Mouse (Mus musculus): ENCODE data around the gene Prkn.

Prkn gene

GRCm38 (mm10) chr17:11736531-11736930 lies 896.3 kb downstream of the Prkn start:
- DNase-seq (ENCODE audit: low spot score in 2 of 2) = no peak

DNA sequence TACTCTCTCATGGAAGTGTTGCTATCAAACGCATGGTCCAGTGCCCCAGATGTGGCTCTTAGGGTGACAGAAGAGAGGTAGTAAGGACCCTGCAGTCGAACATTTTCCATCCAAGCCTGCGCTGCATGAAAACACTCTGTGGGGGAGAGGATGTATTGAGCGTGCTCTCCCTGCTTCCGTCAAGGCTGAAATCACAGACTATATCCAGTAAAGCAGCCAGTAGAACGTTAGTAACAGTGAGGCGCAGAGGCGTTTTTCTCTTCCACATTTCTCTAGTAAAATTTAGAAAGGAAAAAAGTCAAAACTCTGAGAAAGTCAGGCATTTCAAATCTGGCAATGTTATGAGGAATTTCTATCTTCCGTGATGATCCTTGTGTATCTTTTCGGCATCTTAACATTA lies 897.7 kb downstream of the Prkn start:
- no peak for DNase-seq (ENCODE audit: low spot score in 2 of 2)

- DNase-seq (ENCODE audit: low spot score in 2 of 2) = no peak
Observed at GRCm38 (mm10) chr17:11740716-11741115, 900.5 kb downstream of the Prkn start.

DNA sequence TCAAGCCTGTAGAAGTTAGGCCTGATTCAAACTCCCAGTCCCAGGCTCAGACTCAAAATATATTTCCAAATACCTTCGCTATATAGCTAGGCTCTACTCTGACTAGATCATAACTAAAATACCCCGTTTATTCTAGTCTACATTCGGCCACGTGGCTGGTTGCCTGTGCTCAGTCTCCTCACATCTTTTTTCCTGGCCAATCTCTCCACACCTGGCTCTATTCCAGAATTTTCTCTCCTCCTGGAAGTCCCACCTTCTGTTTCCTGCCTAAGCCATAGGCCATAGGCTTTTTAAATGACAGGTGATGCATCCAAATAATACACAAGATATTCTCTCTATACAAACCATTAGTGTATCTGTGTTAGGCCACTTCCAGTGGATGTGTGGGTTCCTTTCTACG lies 901.0 kb downstream of the Prkn start:
- no peak for DNase-seq (ENCODE audit: low spot score in 2 of 2)

- no peak for DNase-seq (ENCODE audit: low spot score in 2 of 2)
Observed at GRCm38 (mm10) chr17:11751251-11751650, 911.1 kb downstream of the Prkn start.

DNA sequence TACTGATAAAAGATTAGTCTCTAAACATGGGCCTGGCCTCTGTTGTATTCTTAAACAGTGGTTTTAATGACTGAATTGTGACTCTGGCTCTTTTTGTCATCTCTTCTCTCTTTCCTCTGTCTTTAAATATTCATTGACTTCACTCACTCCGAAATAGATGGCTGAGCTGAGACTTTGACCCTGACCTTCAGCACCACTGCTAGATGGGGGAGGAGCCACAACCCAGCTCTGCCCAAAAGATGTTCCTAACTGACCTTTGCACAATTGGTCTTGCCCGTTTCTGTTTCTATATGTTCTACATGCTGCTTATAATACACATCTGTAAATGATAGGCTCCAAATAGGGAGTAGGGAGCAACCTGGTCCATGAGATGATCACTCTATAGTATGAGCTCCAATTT lies 912.5 kb downstream of the Prkn start:
- no peak for DNase-seq (ENCODE audit: low spot score in 2 of 2)

GRCm38 (mm10) chr17:11765117-11765516 lies 924.9 kb downstream of the Prkn start:
- DNase-seq (ENCODE audit: low spot score in 2 of 2) = no peak

DNA sequence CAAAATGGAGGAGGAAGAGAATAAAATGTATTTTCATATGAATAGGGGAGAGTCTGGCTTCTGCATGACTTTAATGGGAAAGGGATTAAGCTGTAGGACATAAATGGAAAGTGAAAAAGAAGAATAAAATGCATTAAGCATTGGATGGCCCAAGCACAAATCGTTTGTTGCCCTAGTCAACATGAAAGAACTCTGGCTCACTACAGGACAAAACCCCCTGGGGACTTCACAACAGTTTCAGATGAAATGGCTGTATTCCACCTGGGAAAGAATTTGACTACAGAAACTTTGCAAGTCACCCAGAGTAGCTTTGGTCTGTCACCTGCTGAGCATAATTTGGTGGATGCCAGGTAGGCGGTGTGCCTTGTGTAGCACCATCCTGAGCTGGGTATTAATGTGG lies 925.4 kb downstream of the Prkn start:
- no peak for DNase-seq (ENCODE audit: low spot score in 2 of 2)

- no peak for DNase-seq (ENCODE audit: low spot score in 2 of 2)
Observed at GRCm38 (mm10) chr17:11767301-11767700, 927.1 kb downstream of the Prkn start.

DNA sequence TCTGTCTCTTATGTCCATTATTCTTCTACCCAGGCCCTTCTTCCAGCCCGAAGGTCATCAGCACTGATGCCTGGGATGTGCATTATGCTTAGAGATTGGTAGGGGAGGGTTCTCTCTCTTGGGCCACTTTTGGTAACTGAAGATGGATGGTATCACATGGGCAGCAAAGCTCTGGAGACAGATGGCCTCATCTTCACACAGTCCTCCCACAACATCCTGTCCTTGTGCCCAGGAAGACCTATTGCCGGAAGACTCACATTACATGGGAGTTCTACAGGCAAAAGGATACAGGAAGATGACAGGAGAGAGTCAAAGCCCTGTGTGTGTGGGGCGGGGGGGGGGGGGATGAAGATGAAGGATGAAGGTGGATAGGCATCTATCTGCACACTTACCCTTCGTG lies 928.2 kb downstream of the Prkn start:
- no peak for DNase-seq (ENCODE audit: low spot score in 2 of 2)

- DNase-seq (ENCODE audit: low spot score in 2 of 2) = no peak
Observed at GRCm38 (mm10) chr17:11768971-11769370, 928.8 kb downstream of the Prkn start.

GRCm38 (mm10) chr17:11769513-11769912 lies 929.3 kb downstream of the Prkn start:
- no peak for DNase-seq (ENCODE audit: low spot score in 2 of 2)

- DNase-seq (ENCODE audit: low spot score in 2 of 2) = no peak
Observed at GRCm38 (mm10) chr17:11779547-11779946, 939.4 kb downstream of the Prkn start.

DNA sequence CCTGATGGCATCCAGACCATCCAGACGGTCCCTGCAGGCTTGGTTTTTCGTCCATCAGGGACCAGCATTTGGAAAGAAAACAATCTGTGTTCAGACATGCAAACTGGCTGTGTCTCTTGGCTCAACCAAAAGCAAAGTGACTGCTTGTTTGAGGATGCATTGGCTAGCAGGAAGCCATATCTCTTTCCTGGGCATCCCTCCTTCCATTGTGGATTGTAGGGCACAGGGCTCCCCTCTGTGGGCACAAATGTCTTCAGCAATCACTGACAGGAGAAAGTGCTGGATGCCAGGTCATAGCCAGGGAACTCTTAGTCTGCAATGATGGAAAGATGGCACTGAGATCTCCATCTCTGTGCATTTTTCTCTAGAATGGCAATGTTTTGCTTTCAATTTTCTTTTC lies 939.8 kb downstream of the Prkn start:
- no peak for DNase-seq (ENCODE audit: low spot score in 2 of 2)

GRCm38 (mm10) chr17:11780805-11781481 lies 940.8 kb downstream of the Prkn start:
- no peak for DNase-seq (ENCODE audit: low spot score in 2 of 2)

DNA sequence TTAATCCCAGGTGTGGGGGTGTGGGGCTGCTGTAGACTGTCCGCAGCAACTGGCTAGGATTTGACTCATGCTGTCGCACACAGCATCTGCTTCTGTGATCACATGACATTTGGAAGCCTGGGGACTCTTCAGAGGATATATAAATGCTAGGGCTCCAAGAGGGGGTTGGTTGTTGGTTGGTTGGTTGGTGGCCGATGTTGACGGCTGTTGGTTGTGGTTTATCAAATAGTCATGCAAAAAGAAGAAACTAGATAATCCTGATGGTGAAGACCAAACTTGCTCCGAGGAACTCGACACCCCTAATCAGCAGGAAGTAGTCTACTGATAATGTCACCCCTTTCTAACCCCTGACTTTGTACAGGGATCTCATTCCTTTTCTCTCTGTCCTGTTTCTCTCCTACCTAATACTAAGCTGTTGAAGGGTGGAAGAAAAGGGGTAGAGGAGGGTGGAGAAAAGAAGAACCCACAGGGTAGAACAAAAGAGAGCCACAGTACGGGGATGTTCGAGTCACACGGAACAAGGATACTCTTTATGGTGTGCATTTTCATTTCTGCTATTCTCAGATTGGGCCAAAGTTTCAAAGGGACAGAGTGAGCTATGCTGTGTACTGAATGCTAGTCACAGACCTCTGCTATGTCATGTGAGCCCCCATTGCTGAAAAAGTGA lies 948.2 kb downstream of the Prkn start:
- DNase-seq (ENCODE audit: low spot score in 2 of 2) = no peak

DNA sequence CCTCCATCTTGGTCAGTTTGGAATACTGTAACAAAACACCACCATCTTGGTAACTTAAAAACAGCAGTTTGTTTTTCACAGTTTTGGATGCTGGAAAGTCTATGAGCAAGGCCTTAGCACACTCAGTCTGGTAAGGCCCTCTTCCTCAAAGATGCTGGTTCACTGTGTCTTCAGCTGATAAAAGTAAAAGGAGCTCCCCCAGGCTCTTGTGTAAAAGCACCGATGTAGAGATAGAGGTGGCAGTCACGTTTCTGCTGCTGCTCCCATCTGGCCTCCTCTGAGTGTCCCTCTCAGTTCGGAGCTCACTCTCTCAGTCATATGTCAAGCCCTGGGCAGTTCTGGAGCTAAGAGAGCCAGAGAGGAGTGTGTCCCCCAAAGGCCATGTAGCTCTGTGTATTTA lies 955.8 kb downstream of the Prkn start:
- no peak for DNase-seq (ENCODE audit: low spot score in 2 of 2)

DNA sequence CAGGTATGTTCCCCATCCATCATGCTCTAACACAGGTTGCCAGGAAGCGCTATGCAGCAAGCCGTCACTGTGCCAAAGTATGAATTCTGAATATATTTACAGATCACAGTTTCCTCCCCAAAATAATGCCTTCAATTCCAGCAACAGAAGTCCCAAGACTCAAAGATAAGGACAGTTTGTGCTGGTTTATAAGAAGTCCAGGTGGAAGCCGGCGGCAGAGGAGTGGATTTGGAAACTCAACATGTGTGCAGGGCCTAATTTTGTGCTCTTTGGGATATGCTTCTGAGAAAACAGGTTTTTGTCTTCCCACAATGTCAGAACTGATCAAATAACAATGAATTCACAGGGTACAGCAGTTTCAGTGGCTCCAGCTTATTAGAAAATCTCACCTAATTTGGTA lies 961.0 kb downstream of the Prkn start:
- DNase-seq (ENCODE audit: low spot score in 2 of 2) = no peak

DNA sequence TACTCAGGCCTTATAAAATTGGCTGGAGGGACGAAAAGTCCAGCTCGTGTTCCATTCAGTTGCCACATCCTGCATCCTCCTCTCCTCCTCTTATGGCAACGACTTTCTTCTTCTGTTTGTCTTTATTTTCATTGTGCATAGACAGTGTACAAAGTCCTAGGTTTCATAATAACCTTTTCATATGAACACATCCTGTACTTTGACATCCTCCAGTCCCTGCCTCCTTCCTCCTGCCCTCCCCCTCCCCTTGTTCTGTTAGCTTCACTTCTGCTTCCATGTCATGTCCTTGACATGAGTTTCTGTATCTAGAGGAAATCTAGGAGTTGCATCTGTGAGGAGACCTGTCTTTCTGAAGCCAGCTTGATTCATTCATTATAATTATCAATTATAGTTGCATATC lies 967.1 kb downstream of the Prkn start:
- no peak for DNase-seq (ENCODE audit: low spot score in 2 of 2)

DNA sequence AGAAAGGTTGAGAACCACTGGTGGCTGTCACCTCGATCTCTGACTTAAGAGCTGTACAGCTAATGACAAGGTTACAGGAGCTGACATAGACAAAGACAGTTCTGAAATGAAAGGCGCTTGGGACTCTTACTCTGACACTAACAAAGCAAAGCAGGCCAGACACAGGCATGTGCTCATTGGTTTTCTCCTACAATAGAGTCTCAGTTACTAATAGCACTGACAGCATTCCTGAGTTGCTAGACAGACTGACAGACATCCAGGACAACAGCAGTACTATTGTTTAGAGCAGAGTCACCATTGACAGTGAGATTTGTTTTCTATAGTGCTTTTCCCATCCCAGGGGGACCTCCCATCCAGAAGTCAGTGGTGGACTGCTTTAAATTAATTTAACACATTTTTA lies 977.7 kb downstream of the Prkn start:
- no peak for DNase-seq (ENCODE audit: low spot score in 2 of 2)

DNA sequence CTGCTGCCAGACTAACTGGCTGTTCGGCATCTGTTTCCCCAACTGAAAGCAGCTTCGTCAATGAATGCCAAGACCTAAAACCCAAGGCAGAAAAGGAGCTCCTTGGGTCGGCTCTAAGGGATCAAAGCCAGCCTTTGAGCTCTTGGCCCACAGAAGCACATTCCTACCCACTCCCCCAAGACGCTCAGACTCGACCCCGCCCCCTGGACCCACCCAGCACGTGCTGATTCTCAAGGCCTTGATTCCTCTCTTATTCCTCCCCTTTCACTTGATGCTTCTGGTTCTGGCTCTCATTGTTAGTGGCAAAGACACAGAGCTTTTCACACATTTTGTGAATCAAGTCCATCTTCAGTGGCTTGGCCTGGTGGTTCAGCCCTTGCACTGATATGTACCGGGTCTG lies 979.3 kb downstream of the Prkn start:
- DNase-seq (ENCODE audit: low spot score in 2 of 2) = no peak

DNA sequence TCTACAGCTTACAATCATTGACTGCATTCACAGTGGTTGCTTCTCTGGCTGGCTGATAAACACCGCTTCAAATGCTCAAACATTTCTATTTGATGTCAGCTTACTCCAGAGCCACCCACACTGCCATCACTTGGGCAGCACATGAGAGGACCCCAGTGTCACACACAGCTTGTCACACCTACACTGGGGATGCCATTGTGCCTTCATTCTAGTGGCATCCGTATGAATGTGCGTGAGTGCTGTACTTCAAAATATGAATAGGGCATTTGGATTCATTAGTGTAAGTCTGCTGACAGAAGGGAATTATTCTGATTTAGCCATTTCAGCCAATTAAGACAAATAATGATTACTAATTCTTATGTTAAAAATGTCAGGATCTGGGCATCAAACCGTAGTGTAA lies 980.6 kb downstream of the Prkn start:
- no peak for DNase-seq (ENCODE audit: low spot score in 2 of 2)

- no peak for DNase-seq (ENCODE audit: low spot score in 2 of 2)
Observed at GRCm38 (mm10) chr17:11829501-11829900, 989.3 kb downstream of the Prkn start.

DNA sequence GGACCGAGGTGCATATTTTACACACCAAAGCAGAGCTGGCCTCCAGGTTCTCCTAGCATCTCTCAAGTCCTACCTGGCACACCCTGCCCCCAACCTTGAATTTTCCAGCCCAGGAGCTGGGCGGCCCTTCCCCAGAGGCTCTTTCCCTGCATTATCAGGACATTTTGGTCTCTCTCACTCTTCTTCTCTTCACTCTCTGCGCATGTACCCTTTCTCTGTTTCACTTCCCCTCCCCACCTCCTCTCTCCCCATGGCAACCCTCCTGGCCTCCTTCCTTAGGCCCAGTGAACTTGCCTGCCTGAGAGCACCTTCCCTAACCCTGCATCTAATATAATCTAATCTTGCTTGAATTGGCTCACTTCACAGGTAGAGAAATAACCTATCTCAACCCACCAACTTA lies 996.9 kb downstream of the Prkn start:
- DNase-seq (ENCODE audit: low spot score in 2 of 2) = no peak
